Mouse (Mus musculus): Measurements from ENCODE around the gene Ccnyl1. TPM values are rescaled to one million over a fixed set of nuclear protein-coding genes. Genes with fewer than 3 reads are reported as not detected.

Ccnyl1 gene
- 28.2 and 32.6 TPM in 2 replicates for polyA plus RNA-seq (2012)

DNA sequence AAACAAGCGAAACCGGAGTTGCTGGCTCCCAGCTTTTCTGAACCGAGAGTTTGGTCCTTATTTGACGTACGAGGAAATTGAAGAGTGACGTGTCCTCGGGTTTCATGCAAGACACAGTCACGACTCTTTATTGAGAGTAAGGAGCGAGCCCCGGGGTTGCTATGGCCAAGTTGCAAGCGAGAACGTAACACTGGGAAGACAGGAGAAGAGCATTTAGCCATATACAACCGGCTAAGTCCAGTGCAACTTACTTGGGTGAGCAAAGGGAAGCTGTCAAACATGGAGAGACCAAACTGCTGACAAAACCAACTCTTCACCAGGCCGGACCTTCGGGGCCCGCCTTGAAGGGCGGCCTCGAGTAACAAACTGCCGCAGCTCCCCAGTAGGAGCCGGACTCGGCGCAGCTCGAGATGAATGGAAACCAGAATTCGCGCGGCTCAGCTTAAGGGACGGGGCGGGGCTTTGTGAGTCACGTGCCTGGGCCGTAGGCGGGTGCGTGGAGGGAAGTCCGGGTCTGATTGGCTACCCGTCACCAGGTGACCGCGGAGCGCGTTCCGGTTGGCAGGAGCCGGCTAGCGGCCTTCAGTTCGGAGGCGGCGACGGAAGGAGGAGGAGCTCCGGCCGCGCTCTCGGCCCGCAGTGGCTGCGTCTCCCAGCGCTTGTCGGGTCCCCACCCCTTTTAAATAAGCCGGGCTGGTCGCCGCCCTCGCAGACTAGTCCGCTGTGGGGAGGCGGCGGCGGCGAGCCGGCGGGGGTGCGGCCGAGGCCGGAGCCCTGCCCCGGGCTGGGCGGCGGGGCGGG lies at the start of gene Ccnyl1:
Gene Ccnyl1, plus strand, starts transcription at position 243 of the 801 bp plus-strand sequence.

DNA sequence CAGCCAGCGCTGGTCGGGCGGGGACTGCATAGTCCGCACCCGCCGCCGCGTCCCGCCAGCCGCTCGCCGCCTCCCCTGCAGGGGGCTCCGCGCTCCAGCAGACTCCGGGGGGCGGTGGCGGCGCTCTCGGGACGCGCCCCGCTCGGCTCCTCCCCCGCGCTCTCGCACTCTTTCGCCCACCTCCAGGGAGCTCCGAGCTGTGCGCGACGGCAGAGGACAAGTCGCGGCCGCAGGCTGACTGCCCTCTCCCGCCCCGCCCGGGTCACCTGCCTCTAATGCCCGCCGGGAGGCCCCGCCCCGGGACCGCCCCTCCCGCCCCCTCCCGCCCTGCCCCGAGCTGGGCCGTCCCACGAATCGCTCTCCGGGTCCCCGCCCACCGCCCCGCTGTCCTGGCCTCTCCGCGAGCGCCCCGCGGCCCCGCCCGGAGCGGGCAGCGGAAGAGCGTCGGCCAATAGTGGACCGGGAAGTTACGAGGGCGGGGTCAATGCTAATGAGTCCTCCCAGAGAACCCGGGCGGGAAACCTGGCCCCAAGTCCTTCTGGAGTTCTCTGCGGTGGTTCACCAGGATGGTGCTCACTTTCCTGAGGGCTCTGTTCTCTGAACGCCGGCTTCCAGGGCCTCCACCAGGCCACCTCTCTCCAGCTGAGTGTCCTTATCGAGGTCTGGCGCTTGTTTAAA lies 47.4 kb downstream of the Ccnyl1 start, which contains the start of gene Fzd5:
Gene Fzd5, minus strand, starts transcription at position 250 of the 678 bp plus-strand sequence.

Other genes starting within 250 kb of the Ccnyl1 start
- gene Creb1, start 157.8 kb upstream of the Ccnyl1 start, polyA plus RNA-seq (2012), result 10.6 and 13.0 TPM in 2 replicates
- 6.7 and 12.1 TPM in 2 replicates for gene Mettl21a, start 73.2 kb upstream of the Ccnyl1 start, polyA plus RNA-seq (2012)
- 10.9 and 13.4 TPM in 2 replicates for gene Fzd5, start 47.3 kb downstream of the Ccnyl1 start, polyA plus RNA-seq (2012)

Data from megakaryocyte-erythroid progenitor cell, adult 5 weeks (primary cell).